Mouse (Mus musculus): Measurements from ENCODE around the gene Tenm4. TPM values are rescaled to one million over a fixed set of nuclear protein-coding genes. Genes with fewer than 3 reads are reported as not detected.

Tenm4 gene
- total and polyA plus RNA-seq, 3 experiments, result 0.03 to 0.26 (median 0.04) TPM

- H3K4me2 ChIP-seq (ENCODE audit: insufficient read depth, low read depth, poor library complexity, severe bottlenecking), result no peak overlapping the region
- no peaks in the 10 kb centered on the region for H3K36me3 ChIP-seq (replicated peaks in 1 of 2; ENCODE audit: control insufficient read depth in 1 of 2, insufficient read depth in 1 of 2, low read length in 1 of 2)
- no peak overlapping the region for H3K4me3 ChIP-seq (replicated peaks in 1 of 3; ENCODE audit: low read depth in 2 of 3, low read length in 2 of 3, poor library complexity in 1 of 3)
- no peaks in the 10 kb centered on the region for H3K27me3 ChIP-seq (replicated peaks)
- in situ Hi-C loops (cut with MboI; ENCODE audit: low pct_ligation_motif_present, low pct_unique_long_range_greater_than_20kb, low sequenced_read_pairs), result loop anchor here (25.0 kb wide), 1 partner anchor 206 kb away; no protein-coding TSS in a partner anchor
- dilution Hi-C loops (cut with MboI; ENCODE audit: extremely low pct_ligation_motif_present, extremely low pct_unique_long_range_greater_than_20kb, low sequenced_read_pairs), result no loop called here
- no peak for DNase-seq (ENCODE audit: extremely low read depth)
- no peaks in the 10 kb centered on the region for H3K9me3 ChIP-seq (replicated peaks; ENCODE audit: low read length)
- TF ChIP-seq CHD2 (IDR thresholded peaks at IDR 0.05; ENCODE audit: low read length) (no peak), USF2 (conservative IDR thresholded peaks at IDR 0.05; ENCODE audit: low read depth, low read length) (no peak), KAT2A (IDR thresholded peaks at IDR 0.05; ENCODE audit: insufficient replicate concordance, low read length) (no peak), MEF2A (IDR thresholded peaks at IDR 0.05; ENCODE audit: borderline replicate concordance, low read depth, low read length) (no peak), HCFC1 (IDR thresholded peaks at IDR 0.05; ENCODE audit: low read depth, low read length) (no peak), JUND (conservative IDR thresholded peaks at IDR 0.05; ENCODE audit: low read depth, low read length) (no peak), ELF1 (IDR thresholded peaks at IDR 0.05; ENCODE audit: low read depth, low read length) (no peak), USF1 (IDR thresholded peaks at IDR 0.05; ENCODE audit: low read depth, low read length) (no peak)
- H3K27ac ChIP-seq (ENCODE audit: insufficient read depth, low read depth), result no peak overlapping the region
- no peak overlapping the region for H3K9ac ChIP-seq (ENCODE audit: insufficient read depth, low read depth)
- peaks cover 0 to 19% of the 10 kb centered on the region in 2 experiments; a peak in 2 of 4 replicates for H3K4me1 ChIP-seq (ENCODE audit: control insufficient read depth in 1 of 2, insufficient read depth in 2 of 2)
- H3K79me2 ChIP-seq (replicated peaks; ENCODE audit: control insufficient read depth, extremely low read depth, insufficient read depth, poor library complexity, severe bottlenecking), result no peaks in the 10 kb centered on the region
Measured at GRCm38 (mm10) chr7:96556756-96557155, 385.7 kb downstream of the Tenm4 start.

GRCm38 (mm10) chr7:96562890-96563289 lies 391.8 kb downstream of the Tenm4 start:
- no peak for DNase-seq (ENCODE audit: extremely low read depth)
- dilution Hi-C loops (cut with MboI; ENCODE audit: extremely low pct_ligation_motif_present, extremely low pct_unique_long_range_greater_than_20kb, low sequenced_read_pairs), result no loop called here
- TF ChIP-seq SIN3A (IDR thresholded peaks at IDR 0.05; ENCODE audit: low read length), result no peak
- no peak for TF ChIP-seq USF1 (IDR thresholded peaks at IDR 0.05; ENCODE audit: low read depth, low read length)
- no peak for TF ChIP-seq E2F4 (IDR thresholded peaks at IDR 0.05; ENCODE audit: insufficient replicate concordance, low read depth, low read length)
- no peak for TF ChIP-seq NELFE (IDR thresholded peaks at IDR 0.05; ENCODE audit: low read depth, low read length)
- no peak for TF ChIP-seq JUND (conservative IDR thresholded peaks at IDR 0.05; ENCODE audit: low read depth, low read length)
- no peak for TF ChIP-seq PAX5 (IDR thresholded peaks at IDR 0.05; ENCODE audit: low read length)
- TF ChIP-seq ZC3H11A (IDR thresholded peaks at IDR 0.05; ENCODE audit: low read depth, low read length), result no peak
- TF ChIP-seq GABPA (IDR thresholded peaks at IDR 0.05; ENCODE audit: insufficient replicate concordance, low read depth, low read length), result no peak
- no peak for TF ChIP-seq CTCF (conservative IDR thresholded peaks at IDR 0.05 in 1 of 2, IDR thresholded peaks at IDR 0.05 in 1 of 2; ENCODE audit: low read depth in 2 of 2, low read length in 2 of 2)
- no peak for TF ChIP-seq TBP (conservative IDR thresholded peaks at IDR 0.05; ENCODE audit: low read depth, low read length)
- no peak for TF ChIP-seq ZNF384 (IDR thresholded peaks at IDR 0.05; ENCODE audit: low read depth, low read length)
- no peak for TF ChIP-seq HCFC1 (IDR thresholded peaks at IDR 0.05; ENCODE audit: low read depth, low read length)
- TF ChIP-seq MAFK (IDR thresholded peaks at IDR 0.05; ENCODE audit: insufficient replicate concordance, low read length), result no peak
- no peak for TF ChIP-seq MAZ (IDR thresholded peaks at IDR 0.05; ENCODE audit: low read depth, low read length)
- no peak for TF ChIP-seq POLR2AphosphoS2 (IDR thresholded peaks at IDR 0.05; ENCODE audit: low read depth, low read length)
- no peak for TF ChIP-seq POLR2A (IDR thresholded peaks at IDR 0.05; ENCODE audit: low read depth, low read length)
- no peak for TF ChIP-seq KAT2A (IDR thresholded peaks at IDR 0.05; ENCODE audit: insufficient replicate concordance, low read length)
- TF ChIP-seq MXI1 (IDR thresholded peaks at IDR 0.05; ENCODE audit: low read depth, low read length), result no peak
- TF ChIP-seq SMC3 (IDR thresholded peaks at IDR 0.05; ENCODE audit: low read depth, low read length), result no peak
- Histone ChIP-seq H3K27ac (ENCODE audit: insufficient read depth, low read depth) (no peak overlapping the region), H3K79me2 (replicated peaks; ENCODE audit: control insufficient read depth, extremely low read depth, insufficient read depth, poor library complexity, severe bottlenecking) (no peaks in the 10 kb centered on the region), H3K9me3 (replicated peaks; ENCODE audit: low read length) (no peaks in the 10 kb centered on the region), H3K9ac (ENCODE audit: insufficient read depth, low read depth) (no peak overlapping the region), H3K36me3 (replicated peaks in 1 of 2; ENCODE audit: control insufficient read depth in 1 of 2, insufficient read depth in 1 of 2, low read length in 1 of 2) (no peaks in the 10 kb centered on the region), H3K4me3 (replicated peaks in 1 of 3; ENCODE audit: low read depth in 2 of 3, low read length in 2 of 3, poor library complexity in 1 of 3) (no peak overlapping the region), H3K4me2 (ENCODE audit: insufficient read depth, low read depth, poor library complexity, severe bottlenecking) (no peak overlapping the region), H3K27me3 (replicated peaks) (no peaks in the 10 kb centered on the region), H3K4me1 (ENCODE audit: control insufficient read depth in 1 of 2, insufficient read depth in 2 of 2) (peaks cover 4 to 38% of the 10 kb centered on the region in 2 experiments; a peak in 3 of 4 replicates)
- in situ Hi-C loops (cut with MboI; ENCODE audit: low pct_ligation_motif_present, low pct_unique_long_range_greater_than_20kb, low sequenced_read_pairs), result loop anchor here (25.0 kb wide), 1 partner anchor 199 kb away; no protein-coding TSS in a partner anchor

Measured in CH12.LX (cell line).